Mouse (Mus musculus) kidney, embryonic 16.5 days (tissue): ENCODE data around the gene Shisal2a. TPM values are rescaled to one million over a fixed set of nuclear protein-coding genes. Genes with fewer than 3 reads are reported as not detected.

ENCODE experiments used
- ATAC-seq: fragments of 200-750 bp; cut with Nextera tagmentation; 2 replicates; pipeline ENCODE4 v1.8.0; 2017; ENCODE audit warnings: moderate TSS enrichment; ENCODE audit not compliant: low FRiP score, low TSS enrichment
- H3K27ac ChIP-seq: fragments of 300-500 bp; sonication (generic); 2 replicates; pipeline ENCODE4 v1.5.1; 2014; ENCODE audit warnings: low read length
- H3K27me3 ChIP-seq: fragments of 300-500 bp; sonication (generic); 2 replicates; pipeline ENCODE4 v1.6.1; 2014; ENCODE audit warnings: low read length, control low read depth, mixed read lengths; ENCODE audit not compliant: insufficient read depth
- H3K36me3 ChIP-seq: fragments of 300-500 bp; sonication (generic); 2 replicates; pipeline ENCODE4 v1.6.1; 2014; ENCODE audit warnings: low read length, control low read depth, mixed read lengths; ENCODE audit not compliant: insufficient read depth
- H3K4me1 ChIP-seq: fragments of 300-500 bp; sonication (generic); 2 replicates; pipeline ENCODE4 v1.6.1; 2014; ENCODE audit warnings: low read length, control low read depth, mixed read lengths; ENCODE audit not compliant: insufficient read depth
- H3K4me2 ChIP-seq: fragments of 300-500 bp; sonication (generic); replicated peaks from 2 replicates; pipeline ENCODE4 v1.6.1; 2014; ENCODE audit warnings: low read depth, low read length
- H3K4me3 ChIP-seq: fragments of 300-500 bp; sonication (generic); 2 replicates; pipeline ENCODE4 v1.5.1; 2014; ENCODE audit warnings: mild to moderate bottlenecking, low read length
- H3K9ac ChIP-seq: fragments of 300-500 bp; sonication (generic); replicated peaks from 2 replicates; pipeline ENCODE4 v1.6.1; 2014; ENCODE audit warnings: low read length
- H3K9me3 ChIP-seq: fragments of 300-500 bp; sonication (generic); 2 replicates; pipeline ENCODE4 v1.6.1; 2016; ENCODE audit warnings: low read length, control low read depth
- WGBS: fragments of 180-500 bp; shearing (Covaris S2); extraction: QIAGEN DNeasy Blood & Tissue Kit; methylation state at CpG from one replicate; pipeline ENCODE4 v1.1.7; 2014; 5-methylcytosine and 5-hydroxymethylcytosine counted together
- polyA plus RNA-seq: library from polyadenylated mRNA; unstranded; fragments of >200 nt; fragmentation: Nextera tagmentation; extraction: Ambion mirVana; gene quantifications from 2 replicates; pipeline ENCODE4 v1.2.1, GENCODE M21; 2015

The Shisal2a gene
- polyA plus RNA-seq, 1 experiment from 2014 or later = 0.29 TPM

DNA sequence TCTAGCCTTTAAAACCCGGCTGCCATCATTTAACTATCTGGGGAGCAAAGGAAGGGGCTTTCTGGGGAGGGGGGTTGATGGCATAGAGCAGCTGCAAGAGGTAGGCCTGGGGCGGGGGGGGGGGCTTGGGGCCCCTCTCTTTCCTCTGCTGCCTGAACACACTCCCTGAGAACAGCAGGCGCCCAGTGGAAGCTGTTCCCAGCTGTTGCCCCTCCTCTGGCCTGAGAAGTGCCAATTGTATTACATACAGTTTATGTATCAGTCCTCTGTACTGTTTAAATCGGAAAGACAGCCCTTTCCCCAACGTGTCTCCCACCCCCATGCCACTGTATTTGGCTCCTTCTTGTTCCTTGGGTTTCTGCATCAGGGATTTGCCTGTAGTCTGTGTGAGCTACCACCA is 37.3 kb downstream of the Shisal2a start:
- peak overlapping the region; percentile 72; the same call in 1 of the 2 replicates for H3K27ac ChIP-seq
- H3K4me3 ChIP-seq = no peak overlapping the region
- H3K27me3 ChIP-seq = no peaks in the 10 kb centered on the region
- ATAC-seq = no peak
- peaks cover 49% of the 10 kb centered on the region for H3K4me1 ChIP-seq
- WGBS = 26% methylated on average over 5 of the region's 5 CpGs
- no peaks in the 10 kb centered on the region for H3K36me3 ChIP-seq
- no peak overlapping the region for H3K9ac ChIP-seq
- H3K9me3 ChIP-seq = no peaks in the 10 kb centered on the region
- no peak overlapping the region for H3K4me2 ChIP-seq

DNA sequence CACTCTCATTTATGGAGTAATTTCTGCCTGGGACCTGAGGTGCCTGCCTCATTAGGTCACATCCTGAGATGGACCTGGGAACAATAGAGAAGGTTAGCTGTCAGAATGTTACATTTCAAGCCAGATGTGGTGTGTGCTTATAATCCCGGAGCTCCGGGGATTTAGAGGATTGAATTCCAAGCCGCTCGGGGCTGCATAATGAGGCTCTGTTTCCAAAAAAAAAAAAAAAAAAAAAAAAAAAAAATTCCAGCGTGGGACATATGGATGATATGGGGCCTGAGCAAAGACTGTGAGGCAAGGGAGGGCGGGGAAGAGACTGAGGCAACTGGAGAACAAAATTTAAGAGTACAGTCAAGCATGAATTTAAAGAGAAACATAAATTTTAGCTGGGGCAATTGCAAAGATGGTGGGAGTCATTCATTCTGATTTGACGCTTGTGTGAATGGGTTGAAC is 38.5 kb downstream of the Shisal2a start:
- Histone ChIP-seq H3K9ac (peak overlapping the region; percentile 36; the same call in 1 of the 2 replicates), H3K36me3 (0 out of 2 replicates have a peak, but pooled peaks cover 3% of the 10 kb centered on the region), H3K9me3 (no peaks in the 10 kb centered on the region), H3K27me3 (no peaks in the 10 kb centered on the region), H3K27ac (peak overlapping the region; percentile 81), H3K4me1 (peaks cover 37% of the 10 kb centered on the region), H3K4me3 (no peak overlapping the region), H3K4me2 (peak overlapping the region; percentile 26; the same call in 1 of the 2 replicates)
- ATAC-seq = peak; percentile 33; the same call in 1 of the 2 replicates
- 6% methylated on average over 7 of the region's 7 CpGs for WGBS

DNA sequence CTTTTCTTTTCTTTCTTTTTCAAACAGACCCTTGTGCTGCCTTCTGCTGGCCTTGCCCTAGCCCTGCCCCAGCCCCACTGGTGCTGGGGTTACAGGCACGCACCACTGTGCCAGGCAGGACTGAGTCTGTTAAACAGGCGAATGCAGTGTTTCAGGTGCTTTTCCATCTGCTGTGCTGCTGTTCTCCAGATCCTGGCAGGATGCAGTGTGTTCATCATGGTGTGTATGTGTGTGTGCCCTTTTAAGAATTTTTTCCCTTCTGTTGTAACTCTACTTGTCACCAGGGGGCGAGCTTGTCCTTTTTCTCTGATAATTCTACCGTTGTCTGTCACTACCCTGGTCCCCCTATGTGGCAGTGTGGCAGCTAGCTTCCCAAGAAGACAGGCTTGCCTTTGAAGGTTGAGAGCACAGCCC is 43.9 kb downstream of the Shisal2a start:
- no peak overlapping the region for H3K27ac ChIP-seq
- peak; percentile 73 for ATAC-seq
- H3K4me2 ChIP-seq = no peak overlapping the region
- 24% methylated on average over 4 of the region's 4 CpGs for WGBS
- peaks cover 2% of the 10 kb centered on the region; the same call in 1 of the 2 replicates for H3K4me1 ChIP-seq
- no peak overlapping the region for H3K9ac ChIP-seq
- H3K27me3 ChIP-seq = no peaks in the 10 kb centered on the region
- peaks cover 35% of the 10 kb centered on the region for H3K36me3 ChIP-seq
- no peaks in the 10 kb centered on the region for H3K9me3 ChIP-seq
- H3K4me3 ChIP-seq = no peak overlapping the region

DNA sequence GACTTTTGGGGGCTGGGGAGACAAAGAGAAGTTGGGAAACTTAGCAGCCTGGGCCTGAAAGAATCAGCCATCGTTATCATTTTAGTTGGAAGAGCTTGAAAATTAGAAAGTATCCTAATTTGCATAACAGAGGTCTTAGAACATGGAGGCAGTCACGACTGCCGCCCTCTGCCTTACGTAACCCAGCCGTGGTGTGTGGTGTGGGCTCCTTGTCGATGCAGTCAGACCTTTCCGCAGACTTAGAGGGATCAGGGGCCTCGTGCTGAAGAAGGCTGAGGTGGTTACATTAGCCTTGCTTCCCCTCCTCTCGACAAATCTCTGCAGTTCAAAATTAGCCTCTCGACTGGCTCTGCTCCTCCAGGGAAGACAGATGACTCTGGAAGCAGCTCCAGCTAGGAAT is 44.3 kb downstream of the Shisal2a start:
- no peaks in the 10 kb centered on the region for H3K9me3 ChIP-seq
- H3K4me3 ChIP-seq = no peak overlapping the region
- H3K4me2 ChIP-seq = no peak overlapping the region
- H3K27me3 ChIP-seq = no peaks in the 10 kb centered on the region
- no peak overlapping the region for H3K27ac ChIP-seq
- 73% methylated on average over 10 of the region's 10 CpGs for WGBS
- H3K36me3 ChIP-seq = peaks cover 36% of the 10 kb centered on the region
- 0 out of 2 replicates have a peak overlapping the region, but pooled peaks have one; percentile 22 for H3K9ac ChIP-seq
- ATAC-seq = no peak
- H3K4me1 ChIP-seq = no peaks in the 10 kb centered on the region

DNA sequence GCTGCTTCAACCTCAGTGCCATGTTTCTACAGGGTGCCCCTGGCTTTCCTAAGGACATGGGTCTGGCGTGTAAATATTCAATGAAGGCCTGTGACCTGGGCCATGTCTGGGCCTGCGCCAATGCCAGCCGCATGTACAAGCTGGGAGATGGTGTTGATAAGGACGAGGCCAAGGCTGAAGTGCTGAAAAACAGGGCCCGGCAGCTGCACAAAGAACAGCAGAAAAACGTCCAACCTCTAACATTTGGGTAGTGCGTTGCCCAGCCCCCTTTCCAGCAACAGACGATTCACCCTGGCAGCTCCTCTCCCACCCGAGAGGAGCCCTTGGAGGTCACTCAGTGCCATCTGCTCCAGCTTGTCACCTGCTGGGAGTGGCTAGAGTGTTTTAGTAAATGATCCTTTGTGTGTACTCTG is 44.8 kb downstream of the Shisal2a start:
- ATAC-seq = no peak
- Histone ChIP-seq H3K9me3 (no peaks in the 10 kb centered on the region), H3K36me3 (peaks cover 38% of the 10 kb centered on the region), H3K4me3 (no peak overlapping the region), H3K27me3 (no peaks in the 10 kb centered on the region), H3K27ac (no peak overlapping the region), H3K9ac (0 out of 2 replicates have a peak overlapping the region, but pooled peaks have one; percentile 22), H3K4me2 (no peak overlapping the region), H3K4me1 (no peaks in the 10 kb centered on the region)
- WGBS = 63% methylated on average over 9 of the region's 9 CpGs

DNA sequence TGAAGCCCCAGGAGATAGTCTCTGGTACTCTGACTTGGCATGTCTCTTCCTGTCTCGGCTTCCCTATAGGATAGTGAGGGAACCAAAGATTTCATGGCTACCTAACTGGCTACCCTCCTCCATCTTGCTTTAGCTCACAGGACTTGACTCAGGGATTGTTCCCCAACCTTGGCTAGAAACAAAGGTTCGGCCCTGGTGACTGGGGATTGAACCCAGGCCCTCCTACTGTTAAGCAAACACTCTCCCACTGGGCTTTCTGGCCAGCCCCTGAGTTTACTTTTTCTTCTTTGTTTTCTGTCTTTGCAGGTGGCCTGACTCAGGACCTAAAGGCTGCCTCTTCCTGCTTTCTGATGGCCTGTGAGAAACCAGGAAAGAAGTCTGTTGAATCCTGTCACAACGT is 45.3 kb downstream of the Shisal2a start:
- peaks cover 38% of the 10 kb centered on the region for H3K36me3 ChIP-seq
- H3K27me3 ChIP-seq = no peaks in the 10 kb centered on the region
- no peaks in the 10 kb centered on the region for H3K9me3 ChIP-seq
- ATAC-seq = no peak
- 67% methylated on average over 3 of the region's 3 CpGs for WGBS
- no peak overlapping the region for H3K9ac ChIP-seq
- H3K4me1 ChIP-seq = no peaks in the 10 kb centered on the region
- H3K27ac ChIP-seq = no peak overlapping the region
- H3K4me2 ChIP-seq = no peak overlapping the region
- H3K4me3 ChIP-seq = no peak overlapping the region

DNA sequence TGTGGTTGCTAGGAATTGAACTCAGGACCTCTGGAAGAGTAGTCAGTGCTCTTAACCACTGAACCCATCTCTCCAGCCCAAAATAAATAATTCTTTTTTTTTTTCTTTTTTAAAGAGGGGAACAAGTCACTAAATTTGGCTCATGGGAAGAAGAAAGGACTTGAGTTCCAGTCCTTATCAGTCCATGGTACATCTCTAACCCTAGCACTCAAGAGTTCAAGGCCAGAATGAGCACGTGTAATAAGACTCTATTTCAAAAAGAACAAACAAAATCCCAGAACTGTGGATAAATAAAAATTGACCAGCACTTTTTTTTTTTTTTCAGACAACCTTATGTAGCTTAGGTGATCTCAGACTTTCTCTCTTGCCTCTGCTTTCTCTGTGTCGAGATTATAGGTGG is 46.4 kb downstream of the Shisal2a start:
- Histone ChIP-seq H3K4me2 (no peak overlapping the region), H3K4me3 (no peak overlapping the region), H3K9me3 (no peaks in the 10 kb centered on the region), H3K27me3 (no peaks in the 10 kb centered on the region), H3K27ac (no peak overlapping the region), H3K9ac (no peak overlapping the region), H3K4me1 (no peaks in the 10 kb centered on the region), H3K36me3 (peaks cover 43% of the 10 kb centered on the region)
- WGBS = 74% methylated on average over 2 of the region's 2 CpGs
- no peak for ATAC-seq

DNA sequence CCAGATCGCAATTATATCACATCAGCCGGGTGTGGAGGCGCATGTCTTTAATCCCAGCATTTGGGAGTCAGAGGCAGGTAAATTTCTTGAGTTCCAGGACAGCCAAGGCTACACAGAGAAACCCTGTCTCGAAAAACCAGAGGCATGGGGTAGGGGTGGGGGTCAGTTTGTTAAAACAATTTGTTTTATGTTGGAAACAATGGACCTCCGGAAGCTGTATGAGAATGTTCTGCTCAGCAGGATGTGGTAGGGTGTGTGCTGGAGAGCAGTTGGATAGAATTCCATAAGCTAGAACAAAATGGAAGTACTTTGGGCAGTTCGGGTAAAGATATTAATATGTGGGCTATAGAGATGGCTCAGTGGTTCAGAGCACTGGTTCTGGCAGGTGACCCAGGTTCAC is 47.7 kb downstream of the Shisal2a start:
- Histone ChIP-seq H3K9ac (no peak overlapping the region), H3K4me1 (no peaks in the 10 kb centered on the region), H3K27ac (no peak overlapping the region), H3K9me3 (no peaks in the 10 kb centered on the region), H3K36me3 (peaks cover 43% of the 10 kb centered on the region), H3K4me2 (no peak overlapping the region), H3K4me3 (no peak overlapping the region), H3K27me3 (no peaks in the 10 kb centered on the region)
- 90% methylated on average over 6 of the region's 6 CpGs for WGBS
- no peak for ATAC-seq

DNA sequence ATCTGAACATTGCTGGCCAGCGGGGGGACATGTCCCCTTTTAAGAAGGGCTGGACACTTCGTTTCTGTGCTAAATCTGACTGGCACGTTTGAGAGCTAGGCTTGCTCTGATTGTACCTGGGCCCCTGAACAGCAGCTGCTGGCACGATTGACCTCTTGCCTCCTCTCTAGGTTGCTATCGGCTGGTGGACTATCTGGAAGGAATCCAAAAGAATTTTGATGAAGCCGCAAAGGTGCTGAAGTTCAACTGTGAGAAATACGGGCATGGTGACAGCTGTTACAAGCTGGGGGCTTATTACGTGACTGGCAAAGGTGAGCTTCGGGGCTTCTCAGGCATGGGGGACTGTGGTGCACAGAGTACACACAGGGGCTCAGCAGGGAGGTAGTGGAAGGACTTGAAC is 51.1 kb downstream of the Shisal2a start:
- Histone ChIP-seq H3K9ac (no peak overlapping the region), H3K4me3 (no peak overlapping the region), H3K4me2 (no peak overlapping the region), H3K36me3 (peaks cover 23% of the 10 kb centered on the region), H3K9me3 (no peaks in the 10 kb centered on the region), H3K27ac (no peak overlapping the region), H3K4me1 (peaks cover 11% of the 10 kb centered on the region), H3K27me3 (no peaks in the 10 kb centered on the region)
- WGBS = 83% methylated on average over 9 of the region's 9 CpGs
- ATAC-seq = no peak

DNA sequence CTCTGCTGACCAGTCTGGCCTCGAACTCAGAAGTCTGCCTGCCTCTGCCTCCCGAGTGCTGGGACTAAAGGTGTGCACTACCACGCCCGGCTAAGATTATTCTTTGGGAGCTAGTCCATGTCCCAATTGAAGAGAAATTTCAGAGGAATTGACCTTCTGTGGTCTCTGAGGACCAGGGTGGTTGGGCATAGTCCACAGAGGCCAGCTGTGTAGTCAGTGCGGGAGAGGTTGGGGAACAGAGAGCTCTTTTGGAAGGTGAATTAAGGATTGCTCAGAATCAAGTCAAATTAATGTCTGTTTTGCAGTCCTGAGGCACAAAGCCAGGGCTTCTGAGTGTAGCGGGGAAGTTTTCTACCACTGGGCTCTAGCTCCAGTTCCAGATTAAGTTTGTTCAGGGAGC is 53.3 kb downstream of the Shisal2a start:
- WGBS = 92% methylated on average over 6 of the region's 6 CpGs
- H3K4me1 ChIP-seq = peaks cover 11% of the 10 kb centered on the region
- peaks cover 12% of the 10 kb centered on the region for H3K36me3 ChIP-seq
- H3K27ac ChIP-seq = no peak overlapping the region
- no peak overlapping the region for H3K4me3 ChIP-seq
- no peak overlapping the region for H3K9ac ChIP-seq
- no peaks in the 10 kb centered on the region for H3K27me3 ChIP-seq
- H3K4me2 ChIP-seq = no peak overlapping the region
- ATAC-seq = no peak
- no peaks in the 10 kb centered on the region for H3K9me3 ChIP-seq
